Mouse (Mus musculus): ENCODE results near the gene Lhx5.

Gene Lhx5

GRCm38 (mm10) chr5:120433135-120433760 is 1.7 kb downstream of the Lhx5 start:
- DNase-seq: no peak

- DNase-seq: no peak
These were observed 2.8 kb downstream of the Lhx5 start for GRCm38 (mm10) chr5:120434231-120434735.

DNA sequence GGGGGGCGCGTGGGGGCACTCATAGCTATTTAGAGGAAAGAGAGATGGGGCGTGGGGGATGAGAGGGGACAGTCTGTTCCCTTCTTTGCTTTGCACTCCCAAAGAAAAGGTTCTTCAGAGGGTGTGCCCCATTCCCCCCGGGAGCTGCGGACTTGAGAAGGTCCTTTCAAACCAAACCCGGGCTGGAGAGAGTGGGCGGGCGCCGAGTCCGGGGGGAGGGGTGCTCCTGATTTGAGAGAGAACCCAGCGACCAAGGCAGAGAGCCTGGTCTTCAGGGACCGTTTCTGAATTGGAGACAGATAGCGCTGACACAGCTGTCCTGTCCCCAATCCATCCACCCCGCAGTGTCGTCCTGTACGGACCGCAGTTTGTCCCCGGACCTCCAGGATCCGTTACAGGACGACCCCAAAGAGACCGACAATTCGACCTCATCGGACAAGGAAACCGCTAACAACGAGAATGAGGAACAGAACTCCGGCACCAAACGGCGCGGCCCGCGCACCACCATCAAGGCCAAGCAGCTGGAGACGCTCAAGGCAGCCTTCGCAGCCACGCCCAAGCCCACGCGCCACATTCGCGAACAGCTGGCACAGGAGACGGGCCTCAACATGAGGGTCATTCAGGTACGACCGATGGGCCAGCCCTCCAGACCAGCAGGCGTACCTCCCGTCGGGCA is 3.6 kb downstream of the Lhx5 start:
- no peak for DNase-seq

GRCm38 (mm10) chr5:120435731-120436501 is 4.4 kb downstream of the Lhx5 start:
- DNase-seq: no peak

- DNase-seq: no peak
These were observed 5.5 kb downstream of the Lhx5 start for GRCm38 (mm10) chr5:120436885-120437495.

DNA sequence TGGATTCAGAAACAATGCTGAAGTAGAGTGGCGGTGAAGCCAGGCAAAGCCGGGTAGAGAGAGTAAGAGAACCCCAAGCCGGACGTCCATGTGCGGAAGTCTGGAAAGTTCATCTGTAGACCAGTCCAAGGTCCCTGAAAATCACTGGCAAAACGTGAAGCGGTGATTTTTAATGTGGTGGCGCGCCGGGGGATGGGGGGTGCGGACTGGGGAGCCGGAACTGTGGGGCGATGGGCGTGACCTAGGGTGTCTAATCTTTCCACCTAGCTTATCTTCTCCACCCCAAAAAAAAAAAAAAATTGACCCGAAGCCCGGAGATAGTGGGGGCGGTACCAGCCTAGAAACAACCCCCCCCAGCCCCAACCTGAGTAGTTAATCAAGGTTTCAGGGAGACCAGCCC is 6.0 kb downstream of the Lhx5 start:
- no peak for DNase-seq

- DNase-seq: no peak
These were observed 6.5 kb downstream of the Lhx5 start for GRCm38 (mm10) chr5:120437986-120438385.

- DNase-seq: no peak
These were observed 7.0 kb downstream of the Lhx5 start for GRCm38 (mm10) chr5:120438469-120438868.

- DNase-seq: no peak
These were observed 7.7 kb downstream of the Lhx5 start for GRCm38 (mm10) chr5:120438991-120439710.

DNA sequence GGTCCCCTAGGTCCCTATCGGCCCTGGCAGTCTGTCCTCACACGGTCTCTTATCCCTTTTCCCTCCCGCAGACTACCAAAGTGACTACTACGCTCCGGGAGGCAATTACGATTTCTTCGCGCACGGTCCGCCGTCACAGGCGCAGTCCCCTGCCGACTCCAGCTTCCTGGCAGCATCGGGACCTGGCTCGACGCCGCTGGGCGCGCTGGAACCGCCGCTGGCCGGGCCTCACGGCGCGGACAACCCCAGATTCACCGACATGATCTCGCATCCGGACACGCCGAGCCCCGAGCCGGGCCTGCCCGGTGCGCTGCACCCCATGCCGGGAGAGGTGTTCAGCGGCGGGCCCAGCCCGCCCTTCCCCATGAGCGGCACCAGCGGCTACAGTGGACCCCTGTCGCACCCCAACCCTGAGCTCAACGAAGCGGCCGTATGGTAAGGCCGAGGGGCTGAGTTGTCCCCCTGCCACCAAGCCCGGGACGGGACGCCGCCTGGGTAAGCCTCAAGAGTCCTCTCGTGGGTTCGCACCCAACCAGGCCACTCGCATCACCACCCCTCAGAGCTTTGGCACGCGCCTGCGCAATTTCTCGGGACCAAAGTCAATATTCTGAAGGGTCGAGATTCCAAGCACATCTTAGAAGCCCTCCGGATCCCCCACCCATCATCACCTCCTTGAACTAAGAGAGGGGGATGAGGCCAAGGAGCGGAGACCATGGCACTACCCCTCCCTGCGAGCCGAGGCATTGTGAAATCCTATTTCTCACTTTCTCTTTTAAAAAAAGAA is 8.6 kb downstream of the Lhx5 start:
- no peak for DNase-seq

GRCm38 (mm10) chr5:120440733-120441132 is 9.2 kb downstream of the Lhx5 start:
- DNase-seq: peak; percentile 72 to 82

DNA sequence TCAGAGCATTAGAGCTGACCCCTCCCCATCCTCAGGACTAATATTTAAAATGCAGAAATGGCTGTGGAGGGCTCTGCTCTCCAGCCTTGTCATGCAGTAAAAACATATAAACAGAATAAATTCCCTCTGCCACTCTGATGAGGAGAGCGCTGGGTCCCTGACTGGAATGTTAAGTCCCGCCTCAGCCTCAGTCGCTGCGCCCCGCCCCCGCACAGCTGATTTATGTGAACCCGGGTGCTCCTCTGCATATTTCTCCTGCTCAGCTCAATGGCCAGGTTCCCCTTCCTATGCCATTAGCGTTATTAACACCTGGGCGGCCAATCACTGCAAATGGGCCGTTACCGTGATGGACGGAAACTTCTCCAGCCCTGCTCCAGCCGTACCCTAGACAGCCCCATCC is 15.8 kb downstream of the Lhx5 start:
- no peak for DNase-seq

- DNase-seq: no peak
These were observed 23.3 kb downstream of the Lhx5 start for GRCm38 (mm10) chr5:120454756-120455337.

- DNase-seq: no peak
These were observed 24.8 kb downstream of the Lhx5 start for GRCm38 (mm10) chr5:120456253-120456652.

GRCm38 (mm10) chr5:120456841-120457554 is 25.5 kb downstream of the Lhx5 start:
- DNase-seq: no peak

- DNase-seq: peak in 1 of 2 experiments; percentile 63
These were observed 26.1 kb downstream of the Lhx5 start for GRCm38 (mm10) chr5:120457628-120458027.

DNA sequence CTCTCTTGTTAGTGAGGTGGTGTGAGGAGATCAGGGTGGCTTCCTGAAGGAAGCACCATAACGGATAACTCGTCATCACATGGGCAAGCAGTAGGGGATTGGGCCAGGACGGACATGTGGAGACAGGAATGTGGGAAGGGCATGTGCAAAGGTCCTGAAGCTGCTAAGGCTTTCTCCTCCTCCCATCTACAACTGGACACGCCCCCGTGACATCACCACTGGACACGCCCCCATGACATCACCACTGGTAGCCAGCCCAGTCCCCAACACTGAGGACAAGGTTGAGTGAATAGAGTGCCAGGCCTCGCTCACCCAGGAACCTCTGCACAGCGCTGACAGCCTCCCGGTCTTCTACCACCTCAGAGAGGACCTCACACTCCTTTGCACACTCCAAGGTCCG is 27.6 kb downstream of the Lhx5 start:
- DNase-seq: no peak

DNA sequence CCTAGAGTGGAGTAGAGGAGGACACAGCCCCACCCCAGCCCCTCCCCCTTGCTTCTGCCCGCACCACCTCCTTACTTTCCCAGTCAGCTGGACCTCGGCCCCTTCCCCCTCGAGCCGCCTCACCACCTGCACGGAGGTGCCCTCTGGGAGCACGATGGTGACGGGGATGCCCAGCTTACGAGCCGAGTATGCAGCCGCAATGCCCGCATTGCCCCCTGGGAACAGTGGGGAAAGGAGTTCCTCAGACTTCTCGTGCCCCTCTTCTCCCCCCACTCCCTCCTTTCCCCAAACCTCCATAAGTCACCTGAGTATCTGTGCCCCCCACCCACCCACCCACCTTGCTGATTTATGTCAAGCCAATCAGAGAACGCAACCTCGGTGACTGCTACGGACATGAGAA is 30.4 kb downstream of the Lhx5 start:
- no peak for DNase-seq

DNA sequence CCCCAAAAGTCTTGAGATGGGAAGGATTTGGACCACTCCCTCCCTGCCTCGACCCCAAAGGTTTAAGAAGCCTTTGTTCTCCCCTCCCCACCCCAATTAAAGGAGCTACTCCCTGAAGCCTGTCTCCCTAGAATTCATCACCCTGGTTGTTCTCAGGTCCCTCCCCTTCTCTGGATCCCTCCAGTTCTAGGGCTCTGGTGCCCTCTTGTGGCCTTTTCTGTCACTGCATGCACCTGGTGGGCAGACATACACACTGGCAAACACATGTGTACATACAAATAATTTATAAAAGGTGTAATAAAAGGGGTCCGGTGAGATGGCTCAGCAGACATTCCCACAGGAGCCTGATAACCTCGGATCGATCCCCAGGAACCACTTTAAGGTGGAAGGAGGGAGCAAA is 32.8 kb downstream of the Lhx5 start:
- no peak for DNase-seq

DNA sequence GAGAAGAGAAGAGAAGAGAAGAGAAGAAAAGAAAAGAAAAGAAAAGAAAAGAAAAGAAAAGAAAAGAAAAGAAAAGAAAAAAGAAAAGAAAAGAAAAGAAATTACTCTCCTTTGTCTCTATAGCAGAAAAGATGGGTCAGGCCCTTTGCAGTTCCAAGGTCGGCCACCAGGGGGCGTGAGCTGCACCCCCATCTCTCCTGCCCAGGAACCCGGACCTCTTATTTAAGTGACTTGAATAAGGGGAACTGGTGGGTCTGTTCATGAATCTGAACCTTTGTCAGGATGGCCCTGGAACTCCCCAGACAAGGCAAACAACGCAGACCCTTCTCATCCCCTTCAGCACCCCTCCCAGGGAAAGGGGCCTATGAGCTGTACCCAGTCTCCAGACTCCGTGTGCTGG is 33.6 kb downstream of the Lhx5 start:
- peak in 1 of 2 experiments; percentile 33 for DNase-seq

GRCm38 (mm10) chr5:120465860-120466259 is 34.4 kb downstream of the Lhx5 start:
- DNase-seq: peak; percentile 41 to 70
